Mouse (Mus musculus) kidney, adult 9 months (tissue): ENCODE measurements around the gene Zswim5.
"Not testable (repeated sequence)": the region's sequence is repeated elsewhere in the genome, so short reads cannot be mapped to it uniquely, and the experiment has no call there.

Source experiments
- DNase-seq: peaks from one replicate; pipeline ENCODE4 v3.0.0; 2022

The Zswim5 gene

DNA sequence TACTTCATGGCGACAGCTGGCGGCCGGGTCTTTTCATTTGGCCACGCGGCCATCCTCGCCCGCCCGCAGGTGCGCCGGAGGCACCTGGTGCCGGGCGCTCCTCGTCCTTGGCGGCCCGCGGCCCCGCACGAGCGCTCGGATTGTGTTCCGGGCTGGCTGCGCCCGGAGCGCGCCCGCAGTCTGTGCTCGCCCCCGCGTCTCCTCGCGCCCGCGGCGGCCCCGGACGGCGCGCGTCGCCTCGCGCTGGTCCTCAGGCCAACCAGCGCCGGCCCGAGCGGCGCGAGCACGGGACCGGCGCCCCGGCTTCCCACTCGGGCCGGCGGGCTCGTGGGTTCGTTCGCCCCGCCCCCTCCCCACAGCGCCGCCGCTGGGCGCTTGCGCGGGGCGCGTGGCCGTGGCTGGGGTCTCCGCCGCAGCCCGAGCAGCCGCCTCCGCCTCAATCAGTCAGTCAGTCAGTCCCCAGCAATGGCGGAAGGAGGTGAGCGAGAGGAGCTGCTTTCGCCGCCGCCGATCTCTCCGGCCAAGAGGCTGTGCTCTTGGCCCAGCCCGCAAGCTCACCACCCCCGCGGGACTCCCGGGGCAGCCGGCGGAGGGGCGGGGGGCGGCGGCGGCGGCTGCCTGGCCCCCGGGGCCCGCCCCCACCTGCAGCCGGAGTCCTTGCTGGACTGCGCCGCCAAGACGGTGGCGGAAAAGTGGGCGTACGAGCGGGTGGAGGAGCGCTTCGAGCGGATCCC is at the start of gene Zswim5:
Zswim5 (plus strand) TSS at position 382 of the 734 bp plus-strand sequence.
- peak; percentile 68 for DNase-seq

DNA sequence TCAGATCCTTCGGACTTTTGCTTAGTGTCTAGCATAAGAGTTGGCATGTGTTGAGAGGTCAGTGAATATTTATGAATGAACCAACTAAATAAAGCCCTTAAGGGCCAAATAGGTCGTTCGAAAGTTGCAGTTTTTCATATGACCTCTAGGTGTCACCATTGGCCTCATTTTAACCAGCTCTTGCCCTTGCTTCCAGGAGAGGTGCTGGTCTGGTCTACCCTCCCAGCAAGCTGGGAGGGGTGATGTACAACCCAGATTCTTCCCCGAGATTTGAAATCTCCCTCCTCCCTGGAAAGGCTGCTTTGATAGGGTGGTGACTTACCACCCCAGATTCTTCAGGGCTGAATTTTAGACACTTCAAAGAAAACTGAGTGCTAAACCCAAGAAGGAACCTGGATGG is 49.4 kb upstream of the Zswim5 start:
- DNase-seq, result peak; percentile 75

DNA sequence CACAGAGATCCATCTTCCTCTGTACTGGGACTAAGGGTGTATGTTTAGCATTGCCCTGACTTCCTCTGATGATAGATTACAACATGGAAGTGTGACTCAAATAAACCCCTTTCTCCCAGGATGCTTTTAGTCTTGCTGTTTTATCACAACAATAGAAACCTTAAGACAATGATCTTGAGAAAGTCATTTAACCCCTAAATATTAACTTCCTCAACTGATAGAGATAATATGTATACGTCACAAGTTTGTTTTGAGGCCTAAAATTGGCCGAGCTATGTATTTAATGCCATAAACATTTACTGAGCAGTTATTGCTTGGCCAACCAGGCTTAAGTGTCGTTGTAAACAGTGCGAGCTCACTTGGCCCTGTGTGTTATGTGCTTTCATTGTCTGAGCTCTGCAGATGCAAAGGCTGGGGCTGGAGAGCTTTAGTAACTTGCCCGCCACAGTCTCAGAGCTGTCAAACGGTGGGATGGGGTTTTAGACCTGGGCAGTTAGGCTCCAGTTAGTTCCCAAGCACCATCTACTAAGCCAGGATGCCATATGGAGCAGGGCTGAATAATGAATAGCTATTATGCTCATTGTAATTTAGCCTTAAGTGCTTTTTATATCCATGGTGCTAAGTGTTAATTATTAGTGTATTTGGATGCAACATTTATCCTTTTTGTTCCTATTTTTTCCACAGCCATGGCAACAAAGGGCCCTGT is 47.7 kb upstream of the Zswim5 start:
- no peak for DNase-seq

DNA sequence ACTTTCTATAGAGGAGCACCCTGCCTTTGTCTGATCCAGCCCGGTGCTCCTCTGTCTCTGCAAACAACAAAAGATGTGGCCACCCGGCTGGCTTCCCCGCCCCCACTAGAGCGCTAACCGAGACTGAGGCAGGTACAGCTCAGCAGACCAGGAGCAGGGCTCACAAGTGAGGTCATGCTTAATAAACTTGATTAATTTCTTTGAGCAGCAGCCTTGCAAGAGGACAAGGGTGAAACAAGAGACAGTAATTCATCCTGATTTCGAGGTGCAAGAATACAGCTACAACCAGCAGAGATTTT is 47.2 kb upstream of the Zswim5 start:
- no peak for DNase-seq

DNA sequence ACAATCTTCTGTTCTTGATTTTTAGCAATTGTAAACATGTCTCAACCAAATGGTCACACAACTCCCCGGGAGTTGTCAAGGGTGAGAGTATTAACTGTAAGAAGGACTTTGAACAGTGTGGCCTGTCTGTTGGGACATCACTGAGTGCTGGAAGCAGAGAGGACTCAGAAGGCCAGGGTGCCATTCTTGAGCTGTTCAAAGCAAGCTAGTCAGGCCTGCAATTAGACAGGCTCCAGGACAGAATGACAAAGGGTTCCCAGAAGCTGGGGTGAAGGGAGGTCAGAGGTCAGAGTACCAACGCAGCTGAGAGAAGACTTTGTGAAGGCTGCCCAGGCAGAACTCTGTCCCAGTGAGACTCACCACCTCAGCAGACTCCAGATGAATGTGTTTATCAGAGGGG is 38.2 kb upstream of the Zswim5 start:
- peak; percentile 60 for DNase-seq

DNA sequence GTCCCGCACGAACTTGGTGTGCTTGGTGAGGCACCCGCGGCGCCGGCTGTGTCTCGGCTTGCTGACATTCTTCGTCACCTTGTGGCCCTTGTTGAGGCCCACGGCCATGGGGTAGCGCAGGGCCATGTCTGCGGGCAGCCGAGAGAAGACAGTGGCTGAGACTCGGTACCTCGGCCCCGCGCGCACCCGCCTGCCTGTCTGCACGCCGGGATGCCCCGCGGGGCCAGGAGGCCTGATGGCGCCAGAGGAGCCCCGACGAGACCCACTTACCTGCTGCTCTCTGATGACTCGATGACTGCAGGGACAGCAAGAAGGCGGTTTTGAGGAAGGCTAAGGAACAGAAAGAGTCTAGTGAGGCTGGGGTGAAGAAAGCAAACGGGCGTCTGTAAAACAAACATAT is 37.1 kb upstream of the Zswim5 start:
- not testable (repeated sequence) for DNase-seq

DNA sequence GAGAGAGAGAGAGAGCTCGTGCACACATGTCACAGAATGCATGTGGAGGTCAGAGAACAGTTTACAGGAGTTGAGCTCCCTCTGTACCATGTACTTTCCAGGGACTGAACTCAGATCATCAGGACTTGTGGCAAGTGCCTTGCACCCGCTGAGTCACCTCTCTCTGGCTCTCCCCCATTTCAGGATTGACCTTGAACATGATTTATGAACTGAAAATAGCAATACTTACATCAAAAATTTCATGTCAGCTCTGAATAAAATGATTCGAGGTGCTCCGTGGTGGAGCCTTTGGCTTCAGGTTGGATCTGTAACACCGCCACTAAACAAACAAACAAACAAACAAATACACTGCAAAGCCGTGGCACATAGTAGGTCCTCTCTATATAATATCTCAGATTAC is 36.3 kb upstream of the Zswim5 start:
- no peak for DNase-seq

DNA sequence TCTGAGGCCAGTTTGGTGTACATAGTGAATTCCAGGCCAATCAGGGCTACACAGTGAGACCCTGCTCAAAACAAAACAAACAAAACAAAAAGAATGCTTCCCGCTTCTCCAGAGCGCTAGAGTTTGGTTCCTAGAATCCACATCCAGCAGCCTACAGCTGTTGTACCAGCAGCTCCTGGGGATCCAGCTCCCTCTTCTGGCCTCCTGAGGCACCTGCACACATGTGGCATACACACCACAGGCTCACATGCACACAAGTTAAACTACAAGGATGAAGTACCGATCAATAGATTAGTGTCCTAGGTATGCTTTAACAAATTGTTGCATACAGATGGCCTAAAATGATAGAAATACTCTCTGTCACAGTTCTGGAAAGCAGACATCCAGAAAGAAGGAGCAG is 32.9 kb upstream of the Zswim5 start:
- no peak for DNase-seq

DNA sequence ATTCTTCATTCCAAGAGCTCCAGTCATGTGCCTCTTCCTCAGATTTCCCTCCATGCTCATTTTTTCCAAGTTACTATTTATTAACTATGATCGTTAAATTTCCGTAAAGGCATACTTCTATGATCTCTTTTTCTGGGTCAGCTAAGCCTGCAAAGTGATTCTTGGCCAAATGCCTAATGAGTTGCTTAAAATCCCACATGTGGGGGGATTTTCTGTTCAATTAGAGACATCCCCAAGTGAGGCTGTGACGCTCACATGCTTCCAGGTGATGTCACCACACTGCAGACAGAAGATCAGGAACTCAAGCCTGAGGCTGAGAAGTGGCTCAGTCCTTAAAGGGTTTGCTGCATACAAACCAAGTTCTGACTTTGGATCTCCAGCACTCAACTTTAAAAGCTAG is 27.3 kb upstream of the Zswim5 start:
- DNase-seq, result no peak

DNA sequence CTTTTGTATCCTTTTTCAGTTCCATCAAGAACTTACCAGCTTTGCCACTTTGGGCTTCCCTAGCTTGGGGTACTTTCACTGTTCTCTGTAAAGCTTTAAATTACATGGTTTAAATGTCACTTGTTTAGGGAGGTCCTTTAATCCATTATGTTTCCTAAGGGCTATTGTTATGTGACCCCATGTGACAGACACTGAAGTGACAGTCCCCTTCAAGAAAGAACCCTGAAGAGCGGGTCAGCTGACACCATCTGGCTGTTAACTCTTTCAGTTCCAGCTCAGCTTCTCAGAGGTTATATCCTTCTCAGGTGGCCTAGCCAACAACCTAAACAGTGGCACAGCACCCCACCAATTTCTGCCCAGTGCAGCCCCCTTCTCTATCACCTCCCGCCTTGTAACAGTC is 22.9 kb upstream of the Zswim5 start:
- DNase-seq, result no peak

DNA sequence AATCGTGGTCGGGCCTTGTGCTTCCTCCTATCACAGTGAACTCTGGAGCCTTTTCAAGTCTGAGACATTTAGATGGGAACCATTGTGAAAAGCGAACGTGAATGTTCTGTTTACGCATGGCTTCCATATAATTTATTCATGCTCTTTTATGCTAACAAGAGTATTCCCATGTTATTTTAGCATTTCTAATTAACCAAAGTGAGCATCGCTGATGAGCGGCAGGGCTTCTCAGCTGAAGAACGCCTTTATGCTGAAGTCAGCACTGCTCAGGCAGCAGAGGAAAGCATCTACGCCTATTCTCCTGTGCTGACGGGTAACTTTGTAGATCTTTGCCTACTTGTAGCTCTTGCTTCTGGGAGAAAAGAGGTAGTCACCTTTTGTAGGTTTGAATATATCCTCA is 20.0 kb upstream of the Zswim5 start:
- no peak for DNase-seq

DNA sequence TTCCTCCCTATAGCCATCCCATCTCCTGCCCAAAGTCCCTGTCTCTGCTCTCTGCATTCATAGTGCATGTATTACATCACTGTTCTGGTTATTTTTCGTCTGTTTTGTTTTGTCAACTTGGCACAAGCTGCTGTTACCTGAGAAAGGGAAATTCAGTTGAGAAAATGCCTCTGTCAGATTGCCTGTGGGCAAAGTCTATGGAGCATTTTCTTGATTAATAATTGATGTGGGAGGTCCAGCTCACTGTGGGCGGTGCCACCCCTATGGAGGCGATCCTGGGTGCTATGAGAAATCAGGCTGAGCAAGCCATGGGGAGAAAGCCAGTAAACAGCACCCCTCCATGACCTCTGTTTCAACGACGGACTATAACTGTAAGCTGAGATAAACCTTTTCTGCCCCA is 17.5 kb upstream of the Zswim5 start:
- peak; percentile 90 for DNase-seq

DNA sequence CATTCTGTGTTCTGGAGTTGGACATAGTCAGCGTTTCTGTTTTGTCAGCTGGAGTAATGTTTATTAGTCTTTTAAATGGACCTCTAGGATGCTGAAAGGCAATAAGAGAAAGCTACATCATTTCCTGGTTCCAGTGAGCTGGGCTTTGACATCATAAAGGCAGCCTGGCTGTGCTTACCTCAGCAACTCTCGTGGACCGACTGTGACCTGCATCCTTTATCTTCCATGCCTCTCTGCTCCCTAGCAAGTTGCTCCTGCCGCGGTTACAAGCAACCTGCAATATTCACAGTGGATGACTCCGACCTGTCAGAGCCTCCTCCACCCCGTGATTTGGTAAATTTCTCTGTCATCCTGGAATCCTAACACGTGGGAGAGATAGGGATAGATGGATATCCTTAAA is 15.2 kb upstream of the Zswim5 start:
- DNase-seq, result no peak

DNA sequence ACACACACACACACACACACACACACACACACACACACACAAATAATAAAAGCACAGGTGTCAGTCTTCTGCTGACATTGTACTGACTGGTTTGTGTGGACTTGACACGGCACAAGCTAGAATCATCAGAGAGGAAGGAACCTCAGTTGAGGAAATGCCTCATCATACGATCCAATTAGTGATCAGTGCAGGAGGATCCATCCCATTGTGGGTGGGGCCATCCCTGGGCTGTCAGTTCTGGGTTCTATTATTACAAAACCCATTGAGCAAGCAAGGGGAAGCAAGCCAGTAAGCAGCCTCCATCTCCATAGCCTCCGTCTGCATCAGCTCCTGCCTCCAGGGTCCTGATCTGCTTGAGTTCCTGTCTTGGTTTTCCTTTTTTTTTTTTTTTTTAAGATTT is 7.3 kb upstream of the Zswim5 start:
- DNase-seq, result no peak

DNA sequence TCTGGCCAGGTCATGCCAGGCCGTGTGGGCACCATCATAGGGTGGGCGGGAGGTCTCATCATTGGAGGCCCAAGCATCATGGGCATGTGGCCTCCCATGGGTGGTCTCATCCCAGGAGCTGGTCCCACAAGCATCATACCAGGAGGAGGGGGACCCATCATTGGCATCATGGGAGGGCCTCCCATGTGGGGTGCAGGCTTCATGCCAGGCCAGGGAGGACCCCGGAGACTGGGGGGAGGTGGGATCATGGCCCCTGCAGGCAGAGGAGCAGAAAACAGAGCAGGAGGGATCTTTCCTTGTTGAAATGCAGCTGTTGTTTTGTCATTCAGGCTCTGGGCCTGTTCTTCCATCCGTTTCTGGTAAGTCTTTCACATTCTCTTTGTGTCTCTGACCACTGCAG is 2.6 kb upstream of the Zswim5 start:
- DNase-seq, result no peak

DNA sequence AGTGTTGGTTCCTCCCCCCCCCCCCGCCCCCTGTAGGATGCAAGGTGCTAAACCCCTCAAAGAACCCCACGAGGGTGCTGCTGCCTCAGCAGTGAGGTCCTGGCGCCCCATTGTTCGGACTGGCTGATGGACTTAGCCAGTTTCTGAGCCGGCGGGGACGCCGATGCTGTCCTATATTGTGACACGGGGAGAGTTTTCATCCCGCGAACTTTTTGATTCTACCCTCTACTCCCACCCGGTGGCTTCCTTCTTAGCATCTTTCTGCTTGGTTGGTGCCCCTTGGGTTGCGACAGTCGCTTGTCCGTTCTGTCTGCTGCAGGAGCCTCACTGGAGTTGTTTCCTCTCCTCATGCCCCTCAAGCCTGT is 564 bp upstream of the Zswim5 start:
- peak; percentile 39 for DNase-seq

DNA sequence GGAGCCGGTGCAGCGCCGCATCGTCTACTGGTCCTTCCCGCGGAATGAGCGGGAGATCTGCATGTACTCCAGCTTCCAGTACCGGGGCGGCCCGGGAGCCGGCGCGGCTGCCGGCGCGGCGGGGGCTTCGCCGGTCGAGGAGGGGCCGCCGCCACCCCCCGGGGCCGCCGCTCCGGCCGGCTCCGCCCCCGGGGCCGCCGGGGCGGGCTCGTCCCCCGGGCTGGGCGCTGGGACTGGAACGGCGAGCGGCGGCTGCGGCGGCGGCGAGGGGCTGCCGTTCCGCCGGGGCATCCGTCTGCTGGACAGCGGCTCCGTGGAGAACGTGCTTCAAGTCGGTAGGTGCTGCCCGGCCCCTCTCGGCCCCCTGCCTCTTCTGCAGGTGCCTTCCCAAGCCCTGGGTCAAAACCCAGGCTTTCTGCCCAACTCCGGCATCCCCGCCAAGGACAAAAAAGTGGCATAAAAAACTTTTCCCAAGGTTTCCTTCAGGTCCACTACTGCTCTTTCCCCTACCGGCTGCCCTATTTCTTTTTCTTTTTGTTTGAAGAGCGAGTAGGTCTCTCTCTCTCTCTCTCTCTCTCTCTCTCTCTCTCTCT is 649 bp downstream of the Zswim5 start:
- DNase-seq, result no peak

DNA sequence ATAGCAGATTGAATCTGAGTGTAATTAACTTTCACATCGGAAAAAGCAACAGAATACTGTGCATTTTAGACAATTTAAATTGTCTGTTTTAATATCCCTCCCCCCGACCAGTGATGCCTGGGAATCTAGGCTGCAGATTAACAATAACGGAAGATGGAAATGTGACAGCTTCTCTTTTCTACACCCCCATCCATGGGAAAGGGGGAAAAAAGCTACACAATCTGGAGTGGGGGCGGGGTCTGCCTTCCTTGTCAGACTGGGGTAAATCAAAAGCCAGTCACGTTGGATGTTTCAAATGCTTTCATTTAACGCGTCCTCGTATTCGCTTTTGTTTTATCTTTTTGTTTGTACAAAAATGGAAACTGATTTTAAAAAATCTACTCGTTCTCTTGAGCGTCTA is 1.3 kb downstream of the Zswim5 start:
- peak; percentile 21 for DNase-seq

DNA sequence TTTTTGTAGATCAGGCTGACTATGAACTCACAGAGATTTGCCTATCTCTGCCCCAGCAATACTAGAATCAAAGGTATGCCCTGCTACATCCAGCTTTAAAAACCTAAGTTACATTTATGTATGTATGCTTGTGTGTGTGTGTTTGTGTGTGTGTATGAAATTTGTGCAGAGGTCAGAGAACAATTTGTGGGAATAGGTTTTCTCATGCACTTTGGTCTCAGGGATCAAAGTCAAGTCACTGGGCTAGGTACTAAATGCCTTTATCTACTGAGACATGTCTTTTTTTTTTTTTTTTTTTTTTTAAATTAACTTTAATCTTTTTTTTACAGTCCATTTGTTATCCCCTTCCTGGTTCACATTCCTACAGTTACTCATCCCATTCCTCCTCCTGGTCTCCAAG is 5.5 kb downstream of the Zswim5 start:
- peak; percentile 60 for DNase-seq

DNA sequence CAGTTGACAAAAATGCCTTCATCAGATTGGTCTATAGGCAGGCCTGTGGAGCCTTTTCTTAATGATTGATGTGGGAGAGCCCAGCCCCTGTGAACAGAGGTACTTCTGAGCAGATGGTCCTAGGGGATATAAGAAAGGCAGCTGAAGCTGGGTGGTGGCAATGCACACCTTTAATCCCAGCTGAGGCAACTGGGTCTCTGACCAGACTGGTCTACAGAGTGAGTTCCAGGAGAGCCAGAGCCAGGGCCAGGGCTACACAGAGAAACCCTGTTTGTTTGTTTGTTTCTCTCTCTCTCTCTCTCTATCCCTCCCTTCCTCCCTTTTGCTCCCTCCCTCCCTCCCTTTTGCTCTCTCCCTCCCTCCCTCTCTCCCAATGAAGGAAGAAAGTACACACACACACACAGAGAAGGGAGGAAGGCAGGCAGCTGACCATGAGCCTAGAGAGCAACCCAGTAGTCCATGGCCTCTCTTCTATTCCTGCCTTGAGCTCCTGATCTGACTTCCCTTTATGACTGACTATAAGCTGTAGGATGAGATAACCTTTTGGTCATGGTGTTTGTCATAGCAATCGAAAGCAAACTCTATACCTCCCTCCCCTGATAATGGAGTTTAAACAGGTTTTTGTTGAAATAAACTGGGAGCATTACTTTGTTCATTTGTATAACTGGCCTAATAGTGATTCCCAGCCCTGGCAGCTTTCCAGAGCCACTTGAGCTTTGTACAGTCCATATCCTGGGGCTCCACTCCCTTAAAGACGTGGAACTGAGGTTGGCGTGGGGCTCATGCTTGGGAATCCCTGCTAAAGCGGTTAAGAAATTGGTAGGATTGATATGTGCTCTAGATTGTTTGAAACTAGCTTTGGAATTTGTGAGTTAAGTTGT is 17.3 kb downstream of the Zswim5 start:
- DNase-seq, result peak; percentile 55

DNA sequence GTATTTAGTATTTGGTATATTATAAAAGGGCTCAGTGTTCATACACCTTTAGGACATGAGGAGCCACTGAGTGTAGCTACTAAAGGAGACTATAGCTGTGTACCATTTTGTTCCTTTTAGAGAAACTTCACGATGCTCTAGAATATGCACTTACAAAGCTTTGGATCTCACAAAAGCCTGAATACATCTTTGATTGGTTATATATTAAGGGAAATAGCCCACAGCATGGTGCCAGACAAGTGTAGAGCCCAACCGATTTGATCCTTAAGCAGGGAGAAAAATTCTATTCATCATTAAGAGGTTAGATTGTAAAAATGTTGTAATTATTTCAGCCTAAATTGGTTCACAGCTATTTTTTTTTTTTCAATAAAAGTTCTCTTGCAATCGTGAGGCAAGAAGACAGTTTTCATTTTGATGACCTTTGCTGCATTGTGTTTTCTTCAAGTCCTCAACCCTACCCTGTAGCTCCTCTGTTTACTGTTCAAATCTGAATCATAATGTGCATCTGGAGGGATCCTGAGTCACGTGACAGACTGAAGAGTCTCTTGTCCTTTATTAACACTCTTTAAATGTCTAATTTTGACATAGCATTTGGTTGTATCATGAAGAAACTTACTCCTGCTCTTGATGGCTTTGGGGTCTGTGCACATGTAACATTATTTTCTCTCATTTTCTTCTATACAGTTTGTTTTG is 33.5 kb downstream of the Zswim5 start:
- no peak for DNase-seq

DNA sequence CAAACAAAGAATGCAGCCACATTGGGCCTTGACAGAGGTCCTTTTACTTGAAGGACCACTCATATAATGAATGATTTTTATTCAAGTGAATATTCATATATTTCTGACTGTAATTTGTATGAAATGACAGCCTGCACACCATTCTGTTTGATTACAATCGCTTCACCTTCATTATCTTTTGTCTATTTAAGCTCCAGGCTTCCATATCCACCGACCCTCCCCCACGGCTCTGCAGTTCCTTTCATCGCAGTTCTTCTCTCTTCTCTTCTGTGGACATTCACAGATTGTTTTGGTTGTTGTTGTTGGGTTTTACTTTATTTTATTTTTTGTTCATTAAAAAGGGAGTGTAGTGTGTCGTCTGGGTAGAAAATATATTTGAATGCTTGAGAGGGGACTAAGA is 34.0 kb downstream of the Zswim5 start:
- DNase-seq, result no peak

DNA sequence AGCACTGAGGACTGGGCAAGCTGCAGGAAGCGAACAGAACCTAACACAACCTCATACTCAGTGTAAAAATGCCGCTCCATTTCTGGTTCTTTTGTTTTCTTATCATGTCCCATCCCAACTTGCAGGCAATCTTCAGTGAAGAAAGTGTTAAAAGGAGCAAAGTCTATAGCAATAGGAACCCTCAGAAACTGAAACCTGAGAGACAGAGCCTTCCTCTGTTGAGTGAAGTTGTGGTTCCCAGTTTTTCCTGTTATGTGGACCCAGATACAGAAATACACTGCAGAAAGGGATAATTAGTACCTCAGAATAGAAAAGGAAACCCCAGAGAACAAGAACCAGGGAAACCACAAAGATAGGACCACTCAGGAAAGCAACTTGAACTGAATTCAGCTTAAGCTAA is 36.1 kb downstream of the Zswim5 start:
- DNase-seq, result no peak
